ENCODE assay signal across 23 mouse cellular contexts in genomic region chr10:24769496-24769895, GRCm38 (mm10). TPM values are rescaled to one million over a fixed set of nuclear protein-coding genes. Genes with fewer than 3 reads are reported as not detected.
"Had no signal": no experiment of that assay in that cellular context is flagged by ENCODE, and none has a peak within 500 bp of the region (broad histone marks: within the 10 kb centered on the region; RNA-seq: fewer than 3 reads in every experiment).

No protein-coding gene starts in this region.

- DNase-seq: cerebellum, adult 8-10 months; cerebellum, adult 9-10 months; cerebellum, postnatal 10 days; cerebellum, postnatal 14 days; cerebellum, postnatal 25 days; cerebellum, postnatal 36 days; embryo, embryonic 11 days; forebrain, postnatal 0 days; gastrocnemius, adult 2 months; gastrocnemius, postnatal 10 days; gastrocnemius, postnatal 14 days; gastrocnemius, postnatal 25 days; gastrocnemius, postnatal 36 days; heart, adult 18-20 months had no signal

- H3K4me1 ChIP-seq: embryonic facial prominence, embryonic 12.5 days; forebrain, embryonic 12.5 days had no signal

- H3K4me3 ChIP-seq: embryonic facial prominence, embryonic 10.5 days; embryonic facial prominence, embryonic 12.5 days; embryonic facial prominence, embryonic 13.5 days; embryonic facial prominence, embryonic 15.5 days; erythroblast, embryonic 14.5 days; forebrain, embryonic 10.5 days; forebrain, embryonic 12.5 days; forebrain, embryonic 13.5 days; forebrain, embryonic 15.5 days; gastrocnemius, adult 2 months had no signal

- H3K9me3 ChIP-seq: embryonic facial prominence, embryonic 10.5 days; embryonic facial prominence, embryonic 12.5 days; embryonic facial prominence, embryonic 13.5 days; embryonic facial prominence, embryonic 15.5 days; forebrain, embryonic 10.5 days; forebrain, embryonic 12.5 days; forebrain, embryonic 13.5 days; forebrain, embryonic 15.5 days had no signal

- H3K9ac ChIP-seq: embryonic facial prominence, embryonic 12.5 days; embryonic facial prominence, embryonic 13.5 days; embryonic facial prominence, embryonic 15.5 days; forebrain, embryonic 12.5 days; forebrain, embryonic 13.5 days; forebrain, embryonic 15.5 days; forebrain, postnatal 0 days had no signal

- H3K36me3 ChIP-seq: embryonic facial prominence, embryonic 10.5 days; embryonic facial prominence, embryonic 12.5 days; embryonic facial prominence, embryonic 13.5 days; embryonic facial prominence, embryonic 15.5 days; forebrain, embryonic 10.5 days; forebrain, embryonic 12.5 days; forebrain, embryonic 15.5 days had no signal

- H3K27ac ChIP-seq: embryonic facial prominence, embryonic 10.5 days; embryonic facial prominence, embryonic 12.5 days; embryonic facial prominence, embryonic 13.5 days; embryonic facial prominence, embryonic 15.5 days; forebrain, embryonic 10.5 days; forebrain, embryonic 12.5 days; forebrain, embryonic 13.5 days; forebrain, embryonic 15.5 days; gastrocnemius, adult 2 months had no signal

- H3K27me3 ChIP-seq: embryonic facial prominence, embryonic 12.5 days; embryonic facial prominence, embryonic 13.5 days; embryonic facial prominence, embryonic 15.5 days; forebrain, embryonic 12.5 days; forebrain, embryonic 13.5 days; forebrain, embryonic 15.5 days had no signal

RNA-seq across cellular contexts. Expression of gene Enpp1, which starts 57.5 kb away (rescaled TPM):
- polyA plus RNA-seq: erythroblast, embryonic 14.5 days had no signal
